Mouse (Mus musculus) CH12.LX (cell line): ENCODE results near the gene Ntm. TPM values are rescaled to one million over a fixed set of nuclear protein-coding genes. Genes with fewer than 3 reads are reported as not detected.

Experiments used
- DNase-seq: peaks from one replicate; pipeline ENCODE4 v3.0.0-alpha.2; 2013; ENCODE audit errors: extremely low read depth
- H3K27ac ChIP-seq: 2 replicates; pipeline ENCODE4 v1.5.1; 2012; ENCODE audit warnings: low read depth, mild to moderate bottlenecking, control low read depth, moderate library complexity; ENCODE audit not compliant: insufficient read depth
- H3K27me3 ChIP-seq: replicated peaks from 2 replicates; pipeline ENCODE3; 2012; ENCODE audit warnings: inconsistent platforms
- H3K36me3 ChIP-seq, 2 experiments: replicated peaks in 1 of 2; 2 replicates each; pipeline versions ENCODE3 to v1.6.1; 2012; ENCODE audit warnings: inconsistent platforms in 1 of 2, low read length in 1 of 2, mild to moderate bottlenecking in 1 of 2, mixed read lengths in 1 of 2, moderate library complexity in 1 of 2; ENCODE audit not compliant: control insufficient read depth in 1 of 2, insufficient read depth in 1 of 2
- H3K4me1 ChIP-seq, 2 experiments: 2 replicates each; pipeline ENCODE4 v1.6.1; 2012; ENCODE audit warnings: inconsistent platforms in 1 of 2, moderate library complexity in 1 of 2; ENCODE audit not compliant: insufficient read depth in 2 of 2, control insufficient read depth in 1 of 2
- H3K4me2 ChIP-seq: 2 replicates; pipeline ENCODE4 v1.6.1; 2012; ENCODE audit warnings: low read depth, mild to moderate bottlenecking, control low read depth; ENCODE audit not compliant: poor library complexity, insufficient read depth, severe bottlenecking
- H3K4me3 ChIP-seq, 3 experiments: fragments of 150-350 bp in 1 of 3; sonication (generic) in 1 of 3; replicated peaks in 1 of 3; 2 replicates each; pipeline versions ENCODE3 to v1.5.1; 2011 to 2012; ENCODE audit warnings: low read depth in 2 of 3, low read length in 2 of 3, mild to moderate bottlenecking in 2 of 3, moderate library complexity in 2 of 3, control low read depth in 1 of 3, improper control_type of control experiment in 1 of 3, inconsistent platforms in 1 of 3, mixed read lengths in 1 of 3; ENCODE audit not compliant: poor library complexity in 1 of 3
- H3K79me2 ChIP-seq: replicated peaks from 2 replicates; pipeline ENCODE4 v1.6.1; 2012; ENCODE audit warnings: mild to moderate bottlenecking, moderate library complexity; ENCODE audit not compliant: control insufficient read depth, poor library complexity, insufficient read depth, severe bottlenecking; ENCODE audit errors: extremely low read depth
- H3K9ac ChIP-seq: 2 replicates; pipeline ENCODE4 v1.6.1; 2012; ENCODE audit warnings: low read depth, mild to moderate bottlenecking, control low read depth, moderate library complexity; ENCODE audit not compliant: insufficient read depth
- H3K9me3 ChIP-seq: replicated peaks from 2 replicates; pipeline ENCODE3; 2012; ENCODE audit warnings: low read length, inconsistent platforms, mixed read lengths
- CHD2 ChIP-seq: IDR thresholded peaks from 2 replicates; pipeline ENCODE4 v1.6.1; 2011; ENCODE audit warnings: low read length, improper control_type of control experiment
- CTCF ChIP-seq, 2 experiments: IDR thresholded peaks in 1 of 2; conservative IDR thresholded peaks in 1 of 2; 2 replicates each; pipeline ENCODE4 v1.5.1; 2011 to 2012; ENCODE audit warnings: low read depth in 2 of 2, low read length in 2 of 2, improper control_type of control experiment in 1 of 2, inconsistent platforms in 1 of 2, mild to moderate bottlenecking in 1 of 2, moderate library complexity in 1 of 2
- E2F4 ChIP-seq: IDR thresholded peaks from 2 replicates; pipeline ENCODE4 v1.6.1; 2011; ENCODE audit warnings: low read depth, low read length, improper control_type of control experiment; ENCODE audit not compliant: insufficient replicate concordance
- EP300 ChIP-seq: IDR thresholded peaks from 2 replicates; pipeline ENCODE4 v1.6.1; 2011; ENCODE audit warnings: low read length, improper control_type of control experiment
- ETS1 ChIP-seq: conservative IDR thresholded peaks from 2 replicates; pipeline ENCODE4 v1.6.1; 2012; ENCODE audit warnings: low read depth, mild to moderate bottlenecking, inconsistent platforms, low read length, improper control_type of control experiment, moderate library complexity
- GABPA ChIP-seq: IDR thresholded peaks from 2 replicates; pipeline ENCODE4 v1.6.1; 2012; ENCODE audit warnings: low read depth, low read length, improper control_type of control experiment, inconsistent platforms; ENCODE audit not compliant: insufficient replicate concordance
- HCFC1 ChIP-seq: IDR thresholded peaks from 2 replicates; pipeline ENCODE4 v1.6.1; 2012; ENCODE audit warnings: low read depth, mild to moderate bottlenecking, inconsistent platforms, low read length, improper control_type of control experiment
- JUN ChIP-seq: IDR thresholded peaks from 2 replicates; pipeline ENCODE4 v1.6.1; 2011; ENCODE audit warnings: low read depth, mild to moderate bottlenecking, low read length, improper control_type of control experiment, moderate library complexity; ENCODE audit not compliant: insufficient read depth
- JUND ChIP-seq: conservative IDR thresholded peaks from 2 replicates; pipeline ENCODE4 v1.6.1; 2011; ENCODE audit warnings: low read depth, low read length, improper control_type of control experiment
- MAZ ChIP-seq: IDR thresholded peaks from 2 replicates; pipeline ENCODE4 v1.6.1; 2012; ENCODE audit warnings: low read depth, mild to moderate bottlenecking, inconsistent platforms, low read length, improper control_type of control experiment, moderate library complexity
- MEF2A ChIP-seq: IDR thresholded peaks from 2 replicates; pipeline ENCODE4 v1.6.1; 2014; ENCODE audit warnings: low read depth, mild to moderate bottlenecking, inconsistent platforms, low read length, improper control_type of control experiment, borderline replicate concordance
- MXI1 ChIP-seq: IDR thresholded peaks from 2 replicates; pipeline ENCODE4 v1.6.1; 2011; ENCODE audit warnings: mild to moderate bottlenecking, low read depth, low read length, improper control_type of control experiment
- MYC ChIP-seq: IDR thresholded peaks from 2 replicates; pipeline ENCODE4 v1.6.1; 2011; ENCODE audit warnings: low read depth, mild to moderate bottlenecking, improper control_type of control experiment, low read length
- NELFE ChIP-seq: IDR thresholded peaks from 2 replicates; pipeline ENCODE4 v1.6.1; 2011; ENCODE audit warnings: low read depth, low read length, improper control_type of control experiment
- NRF1 ChIP-seq: IDR thresholded peaks from 2 replicates; pipeline ENCODE4 v1.6.1; 2014; ENCODE audit warnings: low read depth, mild to moderate bottlenecking, inconsistent platforms, low read length, improper control_type of control experiment, moderate library complexity
- PAX5 ChIP-seq: IDR thresholded peaks from 2 replicates; pipeline ENCODE4 v1.6.1; 2012; ENCODE audit warnings: low read length, inconsistent platforms, mixed read lengths
- POLR2AphosphoS2 ChIP-seq: IDR thresholded peaks from 2 replicates; pipeline ENCODE4 v1.6.1; 2011; ENCODE audit warnings: low read depth, low read length, improper control_type of control experiment
- RAD21 ChIP-seq: IDR thresholded peaks from 2 replicates; pipeline ENCODE4 v1.6.1; 2011; ENCODE audit warnings: low read depth, mild to moderate bottlenecking, low read length, improper control_type of control experiment, moderate library complexity
- SIN3A ChIP-seq: IDR thresholded peaks from 2 replicates; pipeline ENCODE4 v1.6.1; 2012; ENCODE audit warnings: low read length, improper control_type of control experiment, inconsistent platforms
- TCF12 ChIP-seq: IDR thresholded peaks from 2 replicates; pipeline ENCODE4 v1.6.1; 2014; ENCODE audit warnings: low read depth, mild to moderate bottlenecking, inconsistent platforms, low read length, improper control_type of control experiment
- UBTF ChIP-seq: IDR thresholded peaks from 2 replicates; pipeline ENCODE4 v1.6.1; 2012; ENCODE audit warnings: low read depth, mild to moderate bottlenecking, inconsistent platforms, low read length, improper control_type of control experiment, moderate library complexity
- USF1 ChIP-seq: IDR thresholded peaks from 2 replicates; pipeline ENCODE4 v1.6.1; 2014; ENCODE audit warnings: low read depth, mild to moderate bottlenecking, inconsistent platforms, low read length, improper control_type of control experiment
- USF2 ChIP-seq: conservative IDR thresholded peaks from 2 replicates; pipeline ENCODE4 v1.6.1; 2011; ENCODE audit warnings: low read depth, low read length, improper control_type of control experiment
- ZC3H11A ChIP-seq: IDR thresholded peaks from 2 replicates; pipeline ENCODE4 v1.6.1; 2012; ENCODE audit warnings: low read depth, mild to moderate bottlenecking, inconsistent platforms, low read length, improper control_type of control experiment
- ZKSCAN1 ChIP-seq: IDR thresholded peaks from 2 replicates; pipeline ENCODE4 v1.6.1; 2012; ENCODE audit warnings: low read depth, inconsistent platforms, low read length, improper control_type of control experiment, borderline replicate concordance
- ZMIZ1 ChIP-seq: IDR thresholded peaks from 2 replicates; pipeline ENCODE4 v1.6.1; 2012; ENCODE audit warnings: low read depth, mild to moderate bottlenecking, inconsistent platforms, low read length, improper control_type of control experiment
- ZNF384 ChIP-seq: IDR thresholded peaks from 2 replicates; pipeline ENCODE4 v1.6.1; 2012; ENCODE audit warnings: low read depth, low read length, improper control_type of control experiment, inconsistent platforms
- dilution Hi-C: fragments of 300-500 bp; cut with MboI; formaldehyde crosslinking; loops from 2 replicates; pipeline ENCODE4 v1.14.3; 2020; ENCODE audit warnings: low sequenced_read_pairs; ENCODE audit not compliant: extremely low pct_unique_long_range_greater_than_20kb, extremely low pct_ligation_motif_present
- in situ Hi-C: fragments of 300-500 bp; cut with MboI; formaldehyde crosslinking; loops from 3 replicates; pipeline ENCODE4 v1.14.3; 2019; ENCODE audit warnings: low sequenced_read_pairs, low pct_ligation_motif_present, low pct_unique_long_range_greater_than_20kb, mixed read lengths
- polyA plus RNA-seq: library from polyadenylated mRNA; unstranded; fragments of >175 nt; gene quantifications from 2 replicates; pipeline ENCODE4 v1.2.1, GENCODE M21; 2012; ENCODE audit warnings: low read depth; ENCODE audit not compliant: insufficient read length
- total RNA-seq, 2 experiments: library from RNA; depleted of rRNA; stranded (reverse); fragments of 300-350 nt in 1 of 2; fragments of >200 nt in 1 of 2; gene quantifications; 2 replicates each; pipeline ENCODE4 v1.2.3; 2012 to 2014

Gene Ntm
- total and polyA plus RNA-seq, 3 experiments: not detected

DNA sequence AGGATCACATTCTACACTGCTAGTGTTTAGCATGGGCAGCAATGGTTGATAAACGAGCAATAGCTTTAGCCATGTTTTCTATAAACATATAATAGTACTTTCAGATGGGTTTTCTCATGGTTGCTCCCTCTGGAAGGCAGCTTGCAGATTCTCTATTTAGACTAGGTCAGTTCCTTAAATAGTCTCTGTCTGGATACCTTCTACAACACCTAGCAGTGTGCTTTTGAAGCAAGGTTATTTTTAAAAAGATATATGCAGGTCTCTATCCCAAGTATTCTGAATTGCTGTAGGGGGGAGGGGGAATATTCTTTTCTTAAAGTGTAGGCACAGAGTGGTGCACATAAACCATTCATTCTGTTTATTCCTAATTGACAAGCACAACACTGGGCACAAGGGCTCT is 511.7 kb downstream of the Ntm start:
- H3K4me2 ChIP-seq: no peak overlapping the region
- no peaks in the 10 kb centered on the region for H3K79me2 ChIP-seq
- H3K27me3 ChIP-seq: no peaks in the 10 kb centered on the region
- H3K4me3 ChIP-seq: no peak overlapping the region
- no peaks in the 10 kb centered on the region for H3K4me1 ChIP-seq
- H3K9ac ChIP-seq: no peak overlapping the region
- dilution Hi-C loops: no loop called here
- in situ Hi-C loops: no loop called here
- H3K36me3 ChIP-seq: no peaks in the 10 kb centered on the region
- no peak for DNase-seq
- TF ChIP-seq GABPA (no peak), ZMIZ1 (no peak), NRF1 (no peak), EP300 (no peak), ZKSCAN1 (no peak), E2F4 (no peak), MEF2A (no peak), MXI1 (no peak), TCF12 (no peak), NELFE (no peak), MAZ (no peak), POLR2AphosphoS2 (no peak), UBTF (no peak), MYC (no peak), USF2 (no peak), ETS1 (no peak), USF1 (no peak), SIN3A (no peak)
- H3K27ac ChIP-seq: no peak overlapping the region
- H3K9me3 ChIP-seq: peaks cover 39% of the 10 kb centered on the region

DNA sequence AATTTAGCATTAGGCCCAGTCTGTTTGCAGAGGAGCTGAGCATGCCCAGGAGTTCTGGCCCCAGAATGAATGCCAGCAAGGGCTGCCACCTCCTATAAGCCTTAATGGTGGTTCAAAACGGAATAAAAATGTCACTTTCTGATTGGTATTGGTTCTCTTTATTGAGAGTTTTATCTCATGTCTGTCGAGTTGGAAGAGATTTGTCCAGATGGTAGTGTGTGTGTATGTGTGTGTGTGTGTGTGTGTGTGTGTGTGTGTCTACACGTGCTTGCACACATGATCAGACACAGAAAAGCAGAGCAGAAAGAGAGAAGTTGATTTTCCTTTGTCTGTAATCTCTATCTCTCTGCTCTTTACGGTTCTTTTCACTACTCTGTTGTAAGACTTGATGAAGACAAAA is 518.9 kb downstream of the Ntm start:
- in situ Hi-C loops (no loop called here), dilution Hi-C loops (no loop called here)
- TF ChIP-seq GABPA (no peak), JUN (no peak), ZKSCAN1 (no peak), MEF2A (no peak), ZC3H11A (no peak), ZMIZ1 (no peak), NELFE (no peak), POLR2AphosphoS2 (no peak), HCFC1 (no peak), ZNF384 (no peak), PAX5 (no peak), JUND (no peak), EP300 (no peak), CTCF (conservative IDR thresholded peaks at IDR 0.05 in 1 of 2, IDR thresholded peaks at IDR 0.05 in 1 of 2; ENCODE audit: low read depth in 2 of 2, low read length in 2 of 2) (no peak), NRF1 (no peak), RAD21 (no peak), CHD2 (no peak), USF2 (no peak), SIN3A (no peak)
- Histone ChIP-seq H3K36me3 (no peaks in the 10 kb centered on the region), H3K27me3 (no peaks in the 10 kb centered on the region), H3K9ac (no peak overlapping the region), H3K9me3 (peaks cover 57% of the 10 kb centered on the region), H3K27ac (no peak overlapping the region), H3K4me1 (no peaks in the 10 kb centered on the region), H3K79me2 (no peaks in the 10 kb centered on the region), H3K4me3 (no peak overlapping the region), H3K4me2 (no peak overlapping the region)
- no peak for DNase-seq
